Mouse (Mus musculus) hindbrain, postnatal 0 days (tissue): Measurements from ENCODE around the gene Slc36a4. TPM values are rescaled to one million over a fixed set of nuclear protein-coding genes. Genes with fewer than 3 reads are reported as not detected.

Source experiments
- ATAC-seq: fragments of 200-750 bp; cut with Nextera tagmentation; 2 replicates; pipeline ENCODE4 v1.8.0; 2017; ENCODE audit warnings: mild to moderate bottlenecking, moderate TSS enrichment, moderate library complexity
- DNase-seq: peaks from one replicate; pipeline ENCODE4 v3.0.0-alpha.2; 2015; ENCODE audit warnings: low spot score
- H3K27ac ChIP-seq: fragments of 300-500 bp; sonication (generic); 2 replicates; pipeline ENCODE4 v1.5.1; 2014; ENCODE audit warnings: mild to moderate bottlenecking
- H3K27me3 ChIP-seq: fragments of 300-500 bp; sonication (generic); 2 replicates; pipeline ENCODE4 v1.6.1; 2014; ENCODE audit warnings: low read length, mixed read lengths; ENCODE audit not compliant: insufficient read depth
- H3K36me3 ChIP-seq: fragments of 300-500 bp; sonication (generic); 2 replicates; pipeline ENCODE4 v1.6.1; 2014; ENCODE audit warnings: low read length, mixed read lengths; ENCODE audit not compliant: insufficient read depth
- H3K4me1 ChIP-seq: fragments of 300-500 bp; sonication (generic); 2 replicates; pipeline ENCODE4 v1.6.1; 2014; ENCODE audit warnings: antibody characterized with exemption, low read length, mixed read lengths; ENCODE audit not compliant: insufficient read depth
- H3K4me2 ChIP-seq: fragments of 300-500 bp; sonication (generic); 2 replicates; pipeline ENCODE4 v1.6.1; 2014; ENCODE audit warnings: low read depth, mild to moderate bottlenecking, low read length, moderate library complexity, mixed read lengths
- H3K4me3 ChIP-seq: fragments of 300-500 bp; sonication (generic); 2 replicates; pipeline ENCODE4 v1.5.1; 2014; ENCODE audit warnings: low read length
- H3K9ac ChIP-seq: fragments of 300-500 bp; sonication (generic); replicated peaks from 2 replicates; pipeline ENCODE4 v1.6.1; 2014; ENCODE audit warnings: mild to moderate bottlenecking, low read length, moderate library complexity, mixed read lengths
- H3K9me3 ChIP-seq: fragments of 300-500 bp; sonication (generic); 2 replicates; pipeline ENCODE4 v1.6.1; 2016; ENCODE audit warnings: low read length, mixed read lengths
- CTCF ChIP-seq: IDR thresholded peaks from 2 replicates; pipeline ENCODE4 v1.5.1; 2016; ENCODE audit warnings: antibody characterized with exemption, control low read depth, low read depth
- WGBS: fragments of 180-500 bp; shearing (Covaris S2); extraction: QIAGEN DNeasy Blood & Tissue Kit; methylation state at CpG from one replicate; pipeline ENCODE4 v1.1.7; 2014; 5-methylcytosine and 5-hydroxymethylcytosine counted together
- polyA plus RNA-seq: library from polyadenylated mRNA; unstranded; fragments of >200 nt; fragmentation: Nextera tagmentation; extraction: Ambion mirVana; gene quantifications from 2 replicates; pipeline ENCODE4 v1.2.1, GENCODE M21; 2015
- total RNA-seq: library from RNA; depleted of rRNA; stranded (reverse); fragments of >200 nt; gene quantifications from 2 replicates; pipeline ENCODE4 v1.2.3, GENCODE M21; 2014

The Slc36a4 gene
- total and polyA plus RNA-seq, 2 experiments from 2014 or later = 26.7 to 43.6 TPM

DNA sequence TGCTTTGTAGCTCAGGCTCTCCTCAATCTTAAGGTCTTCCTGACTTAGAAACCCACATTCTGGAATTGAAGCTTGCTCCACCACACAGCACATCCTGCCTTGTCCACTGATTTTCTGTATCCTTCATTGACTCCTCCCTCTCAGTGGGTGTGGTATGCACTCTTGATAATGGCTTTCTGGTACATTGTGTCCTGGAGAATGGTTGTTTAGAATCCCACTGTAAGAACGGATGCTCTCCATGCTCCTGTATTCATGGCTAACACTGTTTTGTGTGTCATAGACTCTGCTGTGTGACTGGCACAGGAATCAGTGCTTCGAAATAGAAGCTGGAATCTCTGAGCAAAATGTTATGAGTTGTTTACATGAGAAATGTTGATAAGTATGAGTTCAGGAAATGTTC lies 28.0 kb downstream of the Slc36a4 start:
- H3K9ac ChIP-seq = no peak overlapping the region
- WGBS = 79% methylated on average over 2 of the region's 2 CpGs
- H3K4me1 ChIP-seq = no peaks in the 10 kb centered on the region
- ATAC-seq = no peak
- H3K9me3 ChIP-seq = no peaks in the 10 kb centered on the region
- H3K27me3 ChIP-seq = no peaks in the 10 kb centered on the region
- TF ChIP-seq CTCF = no peak
- no peak overlapping the region for H3K27ac ChIP-seq
- H3K4me2 ChIP-seq = no peak overlapping the region
- peaks cover 38% of the 10 kb centered on the region for H3K36me3 ChIP-seq
- no peak for DNase-seq
- no peak overlapping the region for H3K4me3 ChIP-seq

DNA sequence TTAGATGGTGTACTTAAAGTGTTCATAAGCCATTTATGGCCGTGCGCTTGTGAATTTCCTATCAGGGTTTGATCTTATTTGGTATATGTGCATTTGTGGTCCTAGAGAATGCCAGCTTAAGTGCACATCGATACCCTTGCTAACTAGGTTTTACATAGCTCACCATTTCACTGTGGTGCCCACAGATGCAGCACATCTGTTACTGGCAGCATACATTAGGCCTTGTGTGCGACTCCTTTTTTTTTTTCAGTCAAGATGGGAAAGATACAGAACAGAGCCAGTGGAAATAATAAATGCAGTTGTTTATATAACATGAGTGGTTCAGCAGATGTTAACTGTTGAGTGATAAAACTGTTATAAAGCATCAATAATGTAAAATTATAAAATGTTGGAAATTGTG lies 31.9 kb downstream of the Slc36a4 start:
- no peak for ATAC-seq
- Histone ChIP-seq H3K4me2 (no peak overlapping the region), H3K36me3 (peaks cover 16% of the 10 kb centered on the region; the same call in 1 of the 2 replicates), H3K9ac (no peak overlapping the region), H3K27me3 (no peaks in the 10 kb centered on the region), H3K9me3 (no peaks in the 10 kb centered on the region), H3K4me3 (no peak overlapping the region), H3K27ac (no peak overlapping the region), H3K4me1 (no peaks in the 10 kb centered on the region; the same call in 1 of the 2 replicates)
- 82% methylated on average over 4 of the region's 4 CpGs for WGBS
- no peak for DNase-seq
- no peak for TF ChIP-seq CTCF

- H3K36me3 ChIP-seq = peaks cover 15% of the 10 kb centered on the region; the same call in 1 of the 2 replicates
- no peak overlapping the region for H3K9ac ChIP-seq
- WGBS = 53% methylated on average over 6 of the region's 6 CpGs
- H3K4me2 ChIP-seq = no peak overlapping the region
- H3K27me3 ChIP-seq = no peaks in the 10 kb centered on the region
- no peak overlapping the region for H3K4me3 ChIP-seq
- H3K9me3 ChIP-seq = no peaks in the 10 kb centered on the region
- H3K27ac ChIP-seq = no peak overlapping the region
- DNase-seq = peak; percentile 22
- no peak for TF ChIP-seq CTCF
- H3K4me1 ChIP-seq = no peaks in the 10 kb centered on the region; the same call in 1 of the 2 replicates
- no peak for ATAC-seq
These were observed 32.4 kb downstream of the Slc36a4 start for GRCm38 (mm10) chr9:15741931-15742330.

DNA sequence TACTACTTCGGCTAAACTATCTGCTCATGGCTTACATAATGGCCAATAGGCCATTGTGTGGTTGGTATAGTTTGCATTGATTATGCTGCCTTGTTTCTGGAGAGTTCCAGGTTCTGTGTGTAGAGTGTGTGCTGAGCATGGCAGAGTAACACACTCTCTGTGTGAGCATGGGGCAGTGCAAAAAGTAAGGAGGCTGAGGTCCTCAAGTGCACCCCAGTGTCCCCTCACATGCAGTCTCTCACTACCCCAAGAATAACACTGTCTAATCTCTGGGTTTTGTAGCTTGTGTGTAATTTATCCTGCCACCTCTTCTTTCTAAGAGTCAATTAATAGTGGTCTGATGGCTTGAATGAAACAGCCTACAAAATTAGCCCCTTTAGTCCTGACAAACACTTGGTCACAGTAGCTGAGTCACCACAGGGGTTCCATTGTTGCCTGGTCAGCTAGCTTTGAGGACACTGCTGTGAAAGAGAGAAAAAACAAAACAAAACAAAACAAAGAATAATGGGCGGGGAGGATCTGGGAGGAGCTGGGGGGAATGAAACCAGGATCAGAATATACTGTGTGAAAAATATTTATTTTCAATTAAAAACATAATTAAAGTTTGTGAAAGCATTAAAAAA lies 36.6 kb downstream of the Slc36a4 start:
- H3K4me2 ChIP-seq = no peak overlapping the region
- no peaks in the 10 kb centered on the region; the same call in 1 of the 2 replicates for H3K4me1 ChIP-seq
- 27% methylated on average over 2 of the region's 2 CpGs for WGBS
- DNase-seq (no peak), ATAC-seq (no peak)
- H3K9ac ChIP-seq = no peak overlapping the region
- no peak for TF ChIP-seq CTCF
- no peak overlapping the region for H3K27ac ChIP-seq
- no peak overlapping the region for H3K4me3 ChIP-seq
- H3K36me3 ChIP-seq = no peaks in the 10 kb centered on the region
- H3K9me3 ChIP-seq = no peaks in the 10 kb centered on the region
- no peaks in the 10 kb centered on the region for H3K27me3 ChIP-seq

GRCm38 (mm10) chr9:15746636-15747035 lies 37.1 kb downstream of the Slc36a4 start:
- no peak overlapping the region for H3K4me3 ChIP-seq
- ATAC-seq (no peak), DNase-seq (no peak)
- H3K9ac ChIP-seq = no peak overlapping the region
- H3K27me3 ChIP-seq = no peaks in the 10 kb centered on the region
- no peak overlapping the region for H3K4me2 ChIP-seq
- 46% methylated on average over 7 of the region's 7 CpGs for WGBS
- no peak overlapping the region for H3K27ac ChIP-seq
- no peaks in the 10 kb centered on the region for H3K36me3 ChIP-seq
- TF ChIP-seq CTCF = no peak
- no peaks in the 10 kb centered on the region; the same call in 1 of the 2 replicates for H3K4me1 ChIP-seq
- H3K9me3 ChIP-seq = no peaks in the 10 kb centered on the region

DNA sequence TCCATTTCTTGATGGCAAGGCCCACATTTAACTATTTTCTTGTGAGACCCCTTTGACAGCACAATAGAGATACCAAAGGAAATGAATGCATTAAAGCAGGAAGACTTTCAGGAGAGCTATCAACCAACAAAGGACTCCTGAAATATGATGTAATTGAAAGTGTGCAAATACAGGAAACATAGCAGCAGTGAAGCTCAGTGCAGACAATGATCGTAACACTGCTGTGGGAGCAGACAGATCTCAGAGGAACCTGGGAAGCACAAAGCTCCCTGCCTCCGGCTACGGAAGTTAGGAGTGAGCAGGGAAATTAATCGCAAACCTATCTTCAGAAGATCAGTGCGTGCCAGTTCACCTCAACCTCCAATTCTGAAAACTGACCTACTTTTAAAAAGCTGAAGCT lies 38.8 kb downstream of the Slc36a4 start:
- H3K27ac ChIP-seq = no peak overlapping the region
- H3K9me3 ChIP-seq = no peaks in the 10 kb centered on the region
- H3K4me2 ChIP-seq = no peak overlapping the region
- H3K9ac ChIP-seq = no peak overlapping the region
- no peaks in the 10 kb centered on the region for H3K36me3 ChIP-seq
- 69% methylated on average over 5 of the region's 5 CpGs for WGBS
- no peaks in the 10 kb centered on the region; the same call in 1 of the 2 replicates for H3K4me1 ChIP-seq
- H3K4me3 ChIP-seq = no peak overlapping the region
- ATAC-seq (no peak), DNase-seq (peak; percentile 10)
- H3K27me3 ChIP-seq = no peaks in the 10 kb centered on the region
- no peak for TF ChIP-seq CTCF

DNA sequence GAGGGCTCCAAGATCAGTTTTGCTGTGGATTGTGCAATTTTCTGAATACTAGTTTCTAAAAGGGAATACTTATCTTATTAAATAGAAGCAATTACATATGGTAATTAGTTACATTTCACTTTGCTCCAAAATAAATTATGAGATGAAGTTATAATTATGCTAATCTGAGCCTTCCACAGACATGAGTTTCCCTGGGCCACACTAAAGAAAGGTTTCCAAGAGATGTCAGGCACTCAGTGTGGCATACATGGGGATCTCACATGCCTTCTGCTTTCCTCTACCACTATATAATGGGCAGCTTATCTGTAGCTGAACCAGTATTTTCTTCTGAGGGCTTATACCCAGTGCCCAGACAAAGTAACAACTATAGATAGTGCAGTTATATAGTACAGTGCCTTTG lies 49.8 kb downstream of the Slc36a4 start:
- ATAC-seq (no peak), DNase-seq (no peak)
- Histone ChIP-seq H3K4me2 (no peak overlapping the region), H3K27me3 (no peaks in the 10 kb centered on the region), H3K36me3 (no peaks in the 10 kb centered on the region), H3K4me1 (no peaks in the 10 kb centered on the region), H3K4me3 (no peak overlapping the region), H3K9me3 (no peaks in the 10 kb centered on the region), H3K27ac (no peak overlapping the region), H3K9ac (no peak overlapping the region)
- no peak for TF ChIP-seq CTCF
